Mouse (Mus musculus): ENCODE measurements around the gene Gsc. TPM values are rescaled to one million over a fixed set of nuclear protein-coding genes. Genes with fewer than 3 reads are reported as not detected.

Gsc gene
- polyA plus RNA-seq, 1 experiment from 2014 or later = not detected

DNA sequence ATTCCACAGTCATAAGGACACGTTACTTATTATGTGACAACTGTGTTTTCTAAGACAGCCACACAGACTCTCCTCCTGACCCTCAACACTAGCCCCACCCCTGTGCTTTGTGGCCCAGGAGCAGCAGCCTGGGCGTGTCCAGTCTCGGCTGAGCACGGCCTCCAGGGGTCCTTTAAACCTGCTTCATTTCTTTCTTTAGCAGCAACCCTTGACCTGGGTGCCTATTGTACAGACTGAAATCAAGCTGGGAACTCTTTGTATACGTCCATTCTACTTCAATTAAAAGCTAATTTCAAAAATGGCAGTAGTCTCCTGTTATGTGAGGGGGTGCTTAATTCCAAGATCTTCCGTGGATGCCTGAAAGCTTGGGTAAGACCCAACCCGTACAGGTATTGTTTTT, 39.9 kb downstream of the Gsc start:
- Histone ChIP-seq H3K9ac (replicated peaks; ENCODE audit: low read length) (no peak overlapping the region), H3K27ac (ENCODE audit: low read length) (no peak overlapping the region), H3K4me2 (replicated peaks; ENCODE audit: low read depth, low read length) (no peak overlapping the region), H3K9me3 (ENCODE audit: low read length) (no peaks in the 10 kb centered on the region), H3K4me1 (ENCODE audit: insufficient read depth, low read length) (peaks cover 9% of the 10 kb centered on the region; the same call in 1 of the 2 replicates), H3K36me3 (ENCODE audit: insufficient read depth, low read length) (no peaks in the 10 kb centered on the region), H3K27me3 (ENCODE audit: insufficient read depth, low read length) (no peaks in the 10 kb centered on the region), H3K4me3 (ENCODE audit: low read length) (no peak overlapping the region)
- no peak for ATAC-seq (ENCODE audit: low FRiP score, low TSS enrichment)
- 44% methylated on average over 7 of the region's 7 CpGs for WGBS

DNA sequence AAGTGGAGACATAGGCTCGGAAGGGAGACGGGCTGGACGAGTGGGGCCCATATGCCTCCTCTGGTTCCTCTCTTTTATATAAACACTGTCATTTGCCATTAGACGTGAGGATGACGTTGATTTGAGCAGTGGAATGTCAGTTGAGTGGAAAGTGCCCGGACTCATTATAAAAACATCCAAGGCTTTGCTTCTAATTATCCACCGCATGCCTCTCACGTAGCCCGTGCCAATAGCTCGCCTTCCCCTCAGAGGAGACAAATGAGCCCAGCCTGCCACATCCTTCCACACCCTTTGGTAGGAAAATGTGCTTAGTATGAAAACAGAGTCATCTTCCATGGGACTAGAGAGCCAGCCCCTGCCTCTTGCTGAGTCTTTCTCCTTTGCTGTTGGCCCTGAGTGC, 41.8 kb downstream of the Gsc start:
- WGBS = 65% methylated on average over 10 of the region's 10 CpGs
- Histone ChIP-seq H3K9me3 (ENCODE audit: low read length) (no peaks in the 10 kb centered on the region), H3K27ac (ENCODE audit: low read length) (no peak overlapping the region), H3K4me3 (ENCODE audit: low read length) (no peak overlapping the region), H3K4me1 (ENCODE audit: insufficient read depth, low read length) (peaks cover 9% of the 10 kb centered on the region; the same call in 1 of the 2 replicates), H3K4me2 (replicated peaks; ENCODE audit: low read depth, low read length) (no peak overlapping the region), H3K36me3 (ENCODE audit: insufficient read depth, low read length) (no peaks in the 10 kb centered on the region), H3K27me3 (ENCODE audit: insufficient read depth, low read length) (no peaks in the 10 kb centered on the region), H3K9ac (replicated peaks; ENCODE audit: low read length) (no peak overlapping the region)
- ATAC-seq (ENCODE audit: low FRiP score, low TSS enrichment) = no peak

DNA sequence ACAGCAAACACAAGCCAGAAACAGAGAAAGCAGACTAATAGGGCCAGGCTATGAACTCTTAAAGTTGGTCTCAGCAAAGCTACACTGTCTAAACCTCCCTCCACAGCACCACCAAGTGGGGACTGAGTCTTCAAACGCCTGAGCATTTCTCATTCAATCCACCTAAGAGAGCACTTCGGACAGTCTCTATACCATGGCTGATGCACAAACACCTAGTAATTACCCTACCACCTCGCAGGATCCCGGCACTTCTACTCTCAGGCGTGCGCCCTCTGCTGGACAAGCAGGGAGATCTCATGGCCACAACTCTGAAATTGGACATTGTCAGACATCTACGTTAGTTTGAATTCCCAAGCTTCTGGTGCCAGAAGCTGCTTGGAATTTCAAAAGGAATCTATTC, 46.2 kb downstream of the Gsc start:
- no peak overlapping the region for H3K4me3 ChIP-seq (ENCODE audit: low read length)
- no peak overlapping the region for H3K4me2 ChIP-seq (replicated peaks; ENCODE audit: low read depth, low read length)
- no peak overlapping the region for H3K9ac ChIP-seq (replicated peaks; ENCODE audit: low read length)
- no peaks in the 10 kb centered on the region for H3K36me3 ChIP-seq (ENCODE audit: insufficient read depth, low read length)
- no peak overlapping the region for H3K27ac ChIP-seq (ENCODE audit: low read length)
- no peaks in the 10 kb centered on the region for H3K9me3 ChIP-seq (ENCODE audit: low read length)
- H3K4me1 ChIP-seq (ENCODE audit: insufficient read depth, low read length) = no peaks in the 10 kb centered on the region
- peak; percentile 42; the same call in 1 of the 2 replicates for ATAC-seq (ENCODE audit: low FRiP score, low TSS enrichment)
- WGBS = 6% methylated on average over 7 of the region's 7 CpGs
- no peaks in the 10 kb centered on the region for H3K27me3 ChIP-seq (ENCODE audit: insufficient read depth, low read length)

- H3K4me2 ChIP-seq (replicated peaks; ENCODE audit: low read depth, low read length) = no peak overlapping the region
- H3K9me3 ChIP-seq (ENCODE audit: low read length) = no peaks in the 10 kb centered on the region
- WGBS = 85% methylated on average over 3 of the region's 3 CpGs
- no peak for ATAC-seq (ENCODE audit: low FRiP score, low TSS enrichment)
- no peak overlapping the region for H3K4me3 ChIP-seq (ENCODE audit: low read length)
- no peaks in the 10 kb centered on the region for H3K36me3 ChIP-seq (ENCODE audit: insufficient read depth, low read length)
- no peak overlapping the region for H3K27ac ChIP-seq (ENCODE audit: low read length)
- H3K27me3 ChIP-seq (ENCODE audit: insufficient read depth, low read length) = no peaks in the 10 kb centered on the region
- H3K4me1 ChIP-seq (ENCODE audit: insufficient read depth, low read length) = no peaks in the 10 kb centered on the region
- H3K9ac ChIP-seq (replicated peaks; ENCODE audit: low read length) = no peak overlapping the region
Observed at GRCm38 (mm10) chr12:104425591-104425990, 47.5 kb downstream of the Gsc start.

DNA sequence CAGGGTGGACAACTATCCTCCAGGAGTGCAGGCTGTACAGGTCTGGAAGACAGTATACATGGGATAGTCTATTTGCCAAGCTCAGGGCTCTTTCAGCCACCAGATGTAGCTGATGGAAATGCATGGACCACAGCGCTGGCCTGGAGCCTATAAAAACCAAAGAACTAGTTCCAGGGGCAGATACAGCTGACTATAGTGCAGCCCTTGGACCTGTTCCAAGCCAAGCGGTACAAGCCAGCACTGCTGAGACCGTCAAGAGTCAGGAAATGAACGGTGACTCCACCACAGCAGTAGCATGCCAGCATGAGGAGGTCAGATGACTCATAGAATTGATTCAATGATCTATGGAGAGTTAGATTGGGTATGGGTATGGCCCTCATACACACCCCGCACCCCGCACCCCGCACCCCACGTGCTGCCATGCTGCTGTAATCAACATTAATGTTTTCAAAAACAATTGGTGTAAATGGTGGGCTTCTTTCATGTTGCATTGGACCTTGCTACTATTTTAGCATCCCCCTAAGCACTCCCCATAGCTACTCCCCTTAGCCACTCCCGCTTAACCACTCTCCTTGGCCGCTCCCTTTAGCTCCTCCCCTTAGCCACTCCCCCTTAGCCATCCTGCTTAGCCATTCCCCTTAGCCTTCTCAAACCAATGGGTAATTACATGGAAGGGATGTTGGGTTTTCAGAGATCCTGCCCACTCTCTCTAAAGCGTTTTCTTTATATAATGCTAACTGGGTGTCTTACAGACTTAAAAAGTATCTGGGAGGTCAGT, 50.3 kb downstream of the Gsc start:
- WGBS = 59% methylated on average over 11 of the region's 11 CpGs

More for the DNA sequence above, 50.3 kb downstream of the Gsc start:
- H3K4me2 ChIP-seq (replicated peaks; ENCODE audit: low read depth, low read length) = no peak overlapping the region
- no peaks in the 10 kb centered on the region for H3K36me3 ChIP-seq (ENCODE audit: insufficient read depth, low read length)
- no peak overlapping the region for H3K4me3 ChIP-seq (ENCODE audit: low read length)
- no peaks in the 10 kb centered on the region for H3K4me1 ChIP-seq (ENCODE audit: insufficient read depth, low read length)
- ATAC-seq (ENCODE audit: low FRiP score, low TSS enrichment) = peak; percentile 52
- H3K27ac ChIP-seq (ENCODE audit: low read length) = no peak overlapping the region
- H3K9me3 ChIP-seq (ENCODE audit: low read length) = no peaks in the 10 kb centered on the region
- no peaks in the 10 kb centered on the region for H3K27me3 ChIP-seq (ENCODE audit: insufficient read depth, low read length)
- no peak overlapping the region for H3K9ac ChIP-seq (replicated peaks; ENCODE audit: low read length)

Other genes starting within 250 kb of the Gsc start
- gene Serpina3g, start 237.1 kb downstream of the Gsc start, polyA plus RNA-seq (2015; fragmentation: Nextera tagmentation; extraction: Ambion mirVana) = 9.2 and 9.6 TPM in 2 replicates
- 0.19 and 0.21 TPM in 2 replicates for gene Serpina3i, start 210.2 kb downstream of the Gsc start, polyA plus RNA-seq (2015; fragmentation: Nextera tagmentation; extraction: Ambion mirVana)
- gene Serpina3j, start 158.8 kb downstream of the Gsc start, polyA plus RNA-seq (2015; fragmentation: Nextera tagmentation; extraction: Ambion mirVana) = not detected in 2 replicates
- not detected in 2 replicates for gene Serpina3k, start 134.8 kb downstream of the Gsc start, polyA plus RNA-seq (2015; fragmentation: Nextera tagmentation; extraction: Ambion mirVana)
- gene Serpina3m, start 134.8 kb downstream of the Gsc start, polyA plus RNA-seq (2015; fragmentation: Nextera tagmentation; extraction: Ambion mirVana) = not detected in 2 replicates
- gene Serpina3n, start 66.6 kb downstream of the Gsc start, polyA plus RNA-seq (2015; fragmentation: Nextera tagmentation; extraction: Ambion mirVana) = not detected in 2 replicates